Mouse (Mus musculus) ovary, adult 10 weeks (tissue): ENCODE measurements around the gene Prdx4. TPM values are rescaled to one million over a fixed set of nuclear protein-coding genes. Genes with fewer than 3 reads are reported as not detected.

ENCODE experiments used
- polyA plus RNA-seq: library from polyadenylated mRNA; stranded (reverse); fragments of 350-450 nt; fragmentation: Illumina TruSeq; extraction: RNeasy Lipid Tissue Mini Kit (QIAGEN cat#74804); gene quantifications from one replicate; pipeline ENCODE4 v1.2.3, GENCODE M21; 2014

Gene Prdx4
- 234 TPM for polyA plus RNA-seq

GRCm38 (mm10) chrX:155340654-155341053 is at the start of gene Prdx4:
Gene Prdx4 (minus strand): TSS chrX:155340754.

Other genes with a start within 250 kb of the Prdx4 start
- gene Magea2, start 247.1 kb downstream of the Prdx4 start, polyA plus RNA-seq, result not detected
- gene Cldn34b2, start 212.3 kb downstream of the Prdx4 start, polyA plus RNA-seq, result 1.5 TPM
- gene Sat1, start 124.3 kb downstream of the Prdx4 start, polyA plus RNA-seq, result 180 TPM
- 78.3 TPM for gene Acot9, start 78.3 kb downstream of the Prdx4 start, polyA plus RNA-seq